In the genomic region with DNA sequence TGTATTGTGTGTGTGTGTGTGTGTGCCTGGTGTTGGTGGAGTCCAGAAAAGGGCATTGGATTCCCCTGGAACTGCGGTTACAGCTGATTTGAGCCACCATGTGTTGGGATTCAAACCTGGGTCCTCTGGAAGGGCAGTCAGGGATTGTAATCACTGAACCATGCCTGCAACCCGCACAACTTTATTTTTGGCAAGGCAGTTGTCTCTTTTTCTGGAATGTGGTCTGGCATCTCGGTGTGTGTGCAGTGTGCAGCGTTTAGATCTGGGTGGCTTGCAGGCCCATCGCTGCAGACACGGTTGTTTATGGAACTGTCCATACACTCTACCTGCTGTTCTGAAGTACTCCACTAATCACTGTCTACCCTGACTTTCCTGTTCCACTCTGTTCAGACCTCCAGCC, we compare ENCODE assay signal across 17 mouse cellular contexts. TPM values are rescaled to one million over a fixed set of nuclear protein-coding genes. Genes with fewer than 3 reads are reported as not detected.
A peak's percentile ranks its signal among the peaks of the same experiment; 100 is the strongest.
DNase-seq lines count a peak whose midpoint lies in the region; ATAC-seq lines count a peak whose summit lies in the region.
"Had no signal": no experiment of that assay in that cellular context is flagged by ENCODE, and none has a peak within 500 bp of the region (broad histone marks: within the 10 kb centered on the region; RNA-seq: fewer than 3 reads in every experiment).

No protein-coding gene starts in this region.

- H3K9me3 ChIP-seq in heart, embryonic 12.5 days (replicated peaks), result no peaks in the 10 kb centered on the region
- no peaks in the 10 kb centered on the region for H3K9me3 ChIP-seq in lung, embryonic 16.5 days (ENCODE audit: control insufficient read depth, low read length)
- no peaks in the 10 kb centered on the region for H3K9me3 ChIP-seq in embryonic facial prominence, embryonic 15.5 days (replicated peaks)
- H3K9me3 ChIP-seq: forebrain, embryonic 12.5 days; hindbrain, embryonic 13.5 days; midbrain, embryonic 12.5 days had no signal

- peak overlapping the region; percentile 23; the same call in 1 of the 2 replicates for H3K4me2 ChIP-seq in heart, embryonic 12.5 days
- H3K4me2 ChIP-seq in lung, embryonic 16.5 days (ENCODE audit: low read depth, low read length), result no peak overlapping the region
- H3K4me2 ChIP-seq in embryonic facial prominence, embryonic 15.5 days (replicated peaks), result no peak overlapping the region
- H3K4me2 ChIP-seq: forebrain, embryonic 12.5 days; hindbrain, embryonic 13.5 days; midbrain, embryonic 12.5 days had no signal

- H3K27me3 ChIP-seq in heart, embryonic 12.5 days (replicated peaks), result no peaks in the 10 kb centered on the region
- H3K27me3 ChIP-seq in lung, embryonic 16.5 days (ENCODE audit: control insufficient read depth, insufficient read depth, low read depth, low read length), result no peaks in the 10 kb centered on the region
- no peaks in the 10 kb centered on the region for H3K27me3 ChIP-seq in embryonic facial prominence, embryonic 15.5 days
- H3K27me3 ChIP-seq: forebrain, embryonic 12.5 days; hindbrain, embryonic 13.5 days; midbrain, embryonic 12.5 days had no signal

- intact Hi-C loops in heart, postnatal 36 days (cut with DNase I), result no loop called here

- no peak for DNase-seq in heart, postnatal 36 days
- DNase-seq in kidney, adult 11 months, result peak; percentile 47
- DNase-seq in kidney, postnatal 14 days, result no peak
- no peak for DNase-seq in lung, adult 18-20 months
- DNase-seq in testis, postnatal 10 days (ENCODE audit: low spot score), result no peak
- DNase-seq: adrenal gland, adult 2 months; cerebellum, adult 11 months; cerebellum, postnatal 25 days; lung, postnatal 36 days; spleen, adult 18-20 months had no signal

- H3K4me3 ChIP-seq in heart, embryonic 12.5 days, result no peak overlapping the region
- no peak overlapping the region for H3K4me3 ChIP-seq in lung, embryonic 16.5 days (ENCODE audit: low read length)
- H3K4me3 ChIP-seq in embryonic facial prominence, embryonic 15.5 days (replicated peaks), result no peak overlapping the region
- H3K4me3 ChIP-seq: forebrain, embryonic 12.5 days; hindbrain, embryonic 13.5 days; midbrain, embryonic 12.5 days had no signal

- H3K4me1 ChIP-seq in heart, embryonic 12.5 days (replicated peaks), result peaks cover 96% of the 10 kb centered on the region
- peaks cover 63% of the 10 kb centered on the region for H3K4me1 ChIP-seq in lung, embryonic 16.5 days (replicated peaks; ENCODE audit: control insufficient read depth, insufficient read depth, low read length)
- peaks cover 91% of the 10 kb centered on the region for H3K4me1 ChIP-seq in embryonic facial prominence, embryonic 15.5 days

- peaks cover 16% of the 10 kb centered on the region for H3K36me3 ChIP-seq in heart, embryonic 12.5 days
- H3K36me3 ChIP-seq in lung, embryonic 16.5 days (ENCODE audit: control insufficient read depth, insufficient read depth, low read length), result 0 out of 2 replicates have a peak, but pooled peaks cover 2% of the 10 kb centered on the region
- peaks cover 14% of the 10 kb centered on the region for H3K36me3 ChIP-seq in embryonic facial prominence, embryonic 15.5 days

- WGBS in heart, embryonic 12.5 days, result 42% methylated on average over 6 of the region's 6 CpGs
- WGBS in lung, embryonic 16.5 days, result 23% methylated on average over 6 of the region's 6 CpGs
- 42% methylated on average over 6 of the region's 6 CpGs for WGBS in embryonic facial prominence, embryonic 15.5 days

- peak overlapping the region; percentile 73 for H3K27ac ChIP-seq in heart, embryonic 12.5 days (ENCODE audit: poor library complexity, severe bottlenecking)
- peak overlapping the region; percentile 45 for H3K27ac ChIP-seq in lung, embryonic 16.5 days (ENCODE audit: low read length)
- H3K27ac ChIP-seq in embryonic facial prominence, embryonic 15.5 days (replicated peaks), result 0 out of 2 replicates have a peak overlapping the region, but pooled peaks have one; percentile 29
- H3K27ac ChIP-seq: forebrain, embryonic 12.5 days; hindbrain, embryonic 13.5 days; liver, embryonic 14.5 days; midbrain, embryonic 12.5 days had no signal

- ATAC-seq in heart, embryonic 12.5 days (ENCODE audit: insufficient number of reproducible peaks, low FRiP score), result no peak
- ATAC-seq in lung, embryonic 16.5 days (ENCODE audit: low read depth), result no peak
- ATAC-seq in embryonic facial prominence, embryonic 15.5 days (ENCODE audit: insufficient number of reproducible peaks, low FRiP score, low TSS enrichment, low read depth), result no peak

- H3K9ac ChIP-seq in heart, embryonic 12.5 days, result 0 out of 2 replicates have a peak overlapping the region, but pooled peaks have one; percentile 18
- H3K9ac ChIP-seq in lung, embryonic 16.5 days (ENCODE audit: low read length), result no peak overlapping the region
- H3K9ac ChIP-seq in embryonic facial prominence, embryonic 15.5 days, result no peak overlapping the region
- H3K9ac ChIP-seq: forebrain, embryonic 12.5 days; liver, embryonic 14.5 days; midbrain, embryonic 12.5 days had no signal

RNA-seq across cellular contexts. Expression of a gene that starts 28.5 kb away (rescaled TPM):
- 54.7 and 66.5 TPM in 2 replicates for polyA plus RNA-seq in heart, embryonic 12.5 days (2016; fragmentation: Nextera tagmentation; extraction: Ambion mirVana)
- total RNA-seq in heart, postnatal 36 days (2021), result 10 to 100 TPM; 75.5 to 80.0 TPM
- 24.7 and 26.9 TPM in 2 replicates for polyA plus RNA-seq in lung, embryonic 16.5 days (2015; fragmentation: Nextera tagmentation; extraction: Ambion mirVana)
- 54.0 and 56.2 TPM in 2 replicates for polyA plus RNA-seq in embryonic facial prominence, embryonic 15.5 days (2015; fragmentation: Nextera tagmentation; extraction: Ambion mirVana)

RNA-seq across cellular contexts. Expression of a gene that starts 57.0 kb away (rescaled TPM):
- 16.6 and 18.3 TPM in 2 replicates for polyA plus RNA-seq in heart, embryonic 12.5 days (2016; fragmentation: Nextera tagmentation; extraction: Ambion mirVana)
- 10 to 100 TPM; 13.7 to 14.3 TPM for total RNA-seq in heart, postnatal 36 days (2021)
- 23.0 and 24.1 TPM in 2 replicates for polyA plus RNA-seq in lung, embryonic 16.5 days (2015; fragmentation: Nextera tagmentation; extraction: Ambion mirVana)
- 25.1 and 26.3 TPM in 2 replicates for polyA plus RNA-seq in embryonic facial prominence, embryonic 15.5 days (2015; fragmentation: Nextera tagmentation; extraction: Ambion mirVana)
